Mouse (Mus musculus) retina, postnatal 1 day (tissue): Measurements from ENCODE around the gene Hmgn1.
"Not testable (repeated sequence)": the region's sequence is repeated elsewhere in the genome, so short reads cannot be mapped to it uniquely, and the experiment has no call there.

Source experiments
- DNase-seq: peaks from one replicate; pipeline ENCODE4 v3.0.0-alpha.2; 2012

Gene Hmgn1

GRCm38 (mm10) chr16:96120022-96120623, 7.4 kb downstream of the Hmgn1 start:
- no peak for DNase-seq

GRCm38 (mm10) chr16:96114729-96115128, 12.8 kb downstream of the Hmgn1 start:
- no peak for DNase-seq

- no peak for DNase-seq
Measured at GRCm38 (mm10) chr16:96112769-96113168, 14.8 kb downstream of the Hmgn1 start.

- no peak for DNase-seq
Measured at GRCm38 (mm10) chr16:96110655-96111345, 16.7 kb downstream of the Hmgn1 start.

- no peak for DNase-seq
Measured at GRCm38 (mm10) chr16:96109673-96110072, 17.9 kb downstream of the Hmgn1 start.

GRCm38 (mm10) chr16:96103036-96103435, 24.5 kb downstream of the Hmgn1 start:
- peak; percentile 53 for DNase-seq

- DNase-seq = not testable (repeated sequence)
Measured at GRCm38 (mm10) chr16:96097811-96098210, 29.7 kb downstream of the Hmgn1 start.

- no peak for DNase-seq
Measured at GRCm38 (mm10) chr16:96095966-96096365, 31.6 kb downstream of the Hmgn1 start.

GRCm38 (mm10) chr16:96091515-96092504, 35.7 kb downstream of the Hmgn1 start:
- DNase-seq = no peak

GRCm38 (mm10) chr16:96088120-96088519, 39.4 kb downstream of the Hmgn1 start:
- DNase-seq = no peak

- DNase-seq = no peak
Measured at GRCm38 (mm10) chr16:96087436-96087835, 40.1 kb downstream of the Hmgn1 start.

GRCm38 (mm10) chr16:96087001-96087400, 40.5 kb downstream of the Hmgn1 start:
- no peak for DNase-seq

GRCm38 (mm10) chr16:96085597-96085996, 41.9 kb downstream of the Hmgn1 start:
- DNase-seq = no peak

GRCm38 (mm10) chr16:96083179-96083646, 44.3 kb downstream of the Hmgn1 start:
- DNase-seq = no peak

GRCm38 (mm10) chr16:96082301-96083178, 45.0 kb downstream of the Hmgn1 start, which contains the start of gene Brwd1:
TSS of gene Brwd1 (minus strand) at chr16:96082526.
- DNase-seq = peak; percentile 95

GRCm38 (mm10) chr16:96081742-96082241, 45.7 kb downstream of the Hmgn1 start:
- DNase-seq = no peak

- DNase-seq = peak; percentile 94
Measured at GRCm38 (mm10) chr16:96081331-96081730, 46.2 kb downstream of the Hmgn1 start.

- no peak for DNase-seq
Measured at GRCm38 (mm10) chr16:96080524-96080923, 47.0 kb downstream of the Hmgn1 start.
